Mouse (Mus musculus) ovary, adult 18-20 months (tissue): ENCODE measurements around the gene Rpp14.

Experiments used
- DNase-seq: peaks from one replicate; pipeline ENCODE4 v3.0.0; 2022; ENCODE audit warnings: low spot score, mixed read lengths

Gene Rpp14

GRCm38 (mm10) chr14:8080165-8080679 is at the start of gene Rpp14:
Rpp14 (plus strand) TSS chr14:8080367.
- DNase-seq = peak; percentile 85

GRCm38 (mm10) chr14:8030535-8030934 is 49.6 kb upstream of the Rpp14 start:
- DNase-seq = no peak

- no peak for DNase-seq
Measured at GRCm38 (mm10) chr14:8032087-8032944, 47.9 kb upstream of the Rpp14 start.

GRCm38 (mm10) chr14:8034561-8034960 is 45.6 kb upstream of the Rpp14 start:
- no peak for DNase-seq

- no peak for DNase-seq
Measured at GRCm38 (mm10) chr14:8035951-8036350, 44.2 kb upstream of the Rpp14 start.

- DNase-seq = no peak
Measured at GRCm38 (mm10) chr14:8036406-8036805, 43.8 kb upstream of the Rpp14 start.

GRCm38 (mm10) chr14:8038150-8038549 is 42.0 kb upstream of the Rpp14 start:
- DNase-seq = no peak

GRCm38 (mm10) chr14:8038791-8039448 is 41.2 kb upstream of the Rpp14 start:
- DNase-seq = peak; percentile 57

GRCm38 (mm10) chr14:8040179-8040578 is 40.0 kb upstream of the Rpp14 start:
- DNase-seq = no peak

GRCm38 (mm10) chr14:8040911-8041678 is 39.1 kb upstream of the Rpp14 start:
- DNase-seq = no peak

GRCm38 (mm10) chr14:8042120-8042519 is 38.0 kb upstream of the Rpp14 start:
- DNase-seq = no peak

GRCm38 (mm10) chr14:8042577-8042976 is 37.6 kb upstream of the Rpp14 start:
- DNase-seq = no peak

GRCm38 (mm10) chr14:8044330-8044729 is 35.8 kb upstream of the Rpp14 start:
- no peak for DNase-seq

- no peak for DNase-seq
Measured at GRCm38 (mm10) chr14:8044786-8045185, 35.4 kb upstream of the Rpp14 start.

- DNase-seq = no peak
Measured at GRCm38 (mm10) chr14:8045187-8045846, 34.9 kb upstream of the Rpp14 start.

- DNase-seq = no peak
Measured at GRCm38 (mm10) chr14:8046839-8047238, 33.3 kb upstream of the Rpp14 start.

GRCm38 (mm10) chr14:8049334-8049733 is 30.8 kb upstream of the Rpp14 start:
- DNase-seq = no peak

GRCm38 (mm10) chr14:8051869-8052268 is 28.3 kb upstream of the Rpp14 start:
- no peak for DNase-seq

- no peak for DNase-seq
Measured at GRCm38 (mm10) chr14:8052661-8053060, 27.5 kb upstream of the Rpp14 start.

- DNase-seq = peak; percentile 52
Measured at GRCm38 (mm10) chr14:8054310-8055102, 25.7 kb upstream of the Rpp14 start.

- no peak for DNase-seq
Measured at GRCm38 (mm10) chr14:8056076-8056475, 24.1 kb upstream of the Rpp14 start.
